7 mouse cellular contexts compared by ENCODE assay signal in genomic region chr15:80090741-80091120, GRCm38 (mm10). TPM values are rescaled to one million over a fixed set of nuclear protein-coding genes. Genes with fewer than 3 reads are reported as not detected.
DNase-seq lines count a peak whose midpoint lies in the region; ATAC-seq lines count a peak whose summit lies in the region.

No protein-coding gene starts in this region.

- H3K27me3 ChIP-seq in forebrain, embryonic 15.5 days: no peaks in the 10 kb centered on the region
- H3K27me3 ChIP-seq in liver, embryonic 16.5 days (ENCODE audit: control insufficient read depth, insufficient read depth, low read depth, low read length): peaks cover 13% of the 10 kb centered on the region

- H3K4me3 ChIP-seq in brown adipose tissue, adult 24 weeks (ENCODE audit: insufficient read depth, low read depth, low read length): peak overlapping the region; percentile 78
- peak overlapping the region; percentile 75 for H3K4me3 ChIP-seq in forebrain, embryonic 15.5 days
- peak overlapping the region; percentile 73 for H3K4me3 ChIP-seq in liver, embryonic 16.5 days (ENCODE audit: low read depth, low read length)

- H3K36me3 ChIP-seq in forebrain, embryonic 15.5 days: no peaks in the 10 kb centered on the region
- H3K36me3 ChIP-seq in liver, embryonic 16.5 days (ENCODE audit: control insufficient read depth, insufficient read depth): no peaks in the 10 kb centered on the region

- WGBS in forebrain, embryonic 15.5 days: under 1% methylated on average over 17 of the region's 17 CpGs
- under 1% methylated on average over 17 of the region's 17 CpGs for WGBS in liver, embryonic 16.5 days (ENCODE audit: insufficient replicate concordance)

- ATAC-seq in forebrain, embryonic 15.5 days (replicated peaks): peak; percentile 39; the same call in 1 of the 2 replicates
- no peak for ATAC-seq in liver, embryonic 16.5 days (ENCODE audit: low read depth)

- H3K27ac ChIP-seq in brown adipose tissue, adult 24 weeks (replicated peaks; ENCODE audit: low read depth, low read length): 0 out of 2 replicates have a peak overlapping the region, but pooled peaks have one; percentile 8
- no peak overlapping the region for H3K27ac ChIP-seq in forebrain, embryonic 15.5 days (replicated peaks)
- H3K27ac ChIP-seq in liver, embryonic 16.5 days (ENCODE audit: low read length): peak overlapping the region; percentile 40

- H3K4me1 ChIP-seq in brown adipose tissue, adult 24 weeks (ENCODE audit: control insufficient read depth, insufficient read depth, insufficient read length, low read length): no peaks in the 10 kb centered on the region
- H3K4me1 ChIP-seq in forebrain, embryonic 15.5 days: peaks cover 19% of the 10 kb centered on the region
- peaks cover 48% of the 10 kb centered on the region for H3K4me1 ChIP-seq in liver, embryonic 16.5 days (ENCODE audit: control insufficient read depth, low read depth, low read length)

- H3K9me3 ChIP-seq in forebrain, embryonic 15.5 days: no peaks in the 10 kb centered on the region
- 0 out of 2 replicates have a peak, but pooled peaks cover 4% of the 10 kb centered on the region for H3K9me3 ChIP-seq in liver, embryonic 16.5 days (replicated peaks; ENCODE audit: control insufficient read depth, low read length)

- H3K4me2 ChIP-seq in forebrain, embryonic 15.5 days (replicated peaks): peak overlapping the region; percentile 58
- H3K4me2 ChIP-seq in liver, embryonic 16.5 days (ENCODE audit: low read depth, low read length): peak overlapping the region; percentile 98

- peak; percentile 44 to 56 for DNase-seq in kidney, postnatal 4 days
- no peak for DNase-seq in kidney, adult 18-20 months
- peak; percentile 53 for DNase-seq in thymus, postnatal 4 days
- no peak for DNase-seq in frontal cortex, postnatal 36 days (ENCODE audit: low spot score in 2 of 2)

- H3K9ac ChIP-seq in forebrain, embryonic 15.5 days (replicated peaks): peak overlapping the region; percentile 81
- H3K9ac ChIP-seq in liver, embryonic 16.5 days (ENCODE audit: low read depth, low read length): peak overlapping the region; percentile 79

RNA-seq across cellular contexts. Expression of gene Syngr1, which starts 0.4 kb away (rescaled TPM):
- polyA plus RNA-seq in brown adipose tissue, adult 24 weeks (2012; ENCODE audit: insufficient read depth, insufficient read length, missing spikeins): 47.9 and 62.7 TPM in 2 replicates
- polyA plus RNA-seq in forebrain, embryonic 15.5 days (2015; fragmentation: Nextera tagmentation; extraction: Ambion mirVana): 40.1 and 44.5 TPM in 2 replicates
- 11.3 and 12.7 TPM in 2 replicates for polyA plus RNA-seq in liver, embryonic 16.5 days (2015; fragmentation: Nextera tagmentation; extraction: Ambion mirVana)

RNA-seq across cellular contexts. Expression of gene Rpl3, which starts 0.9 kb away (rescaled TPM):
- 424 and 522 TPM in 2 replicates for polyA plus RNA-seq in brown adipose tissue, adult 24 weeks (2012; ENCODE audit: insufficient read depth, insufficient read length, missing spikeins)
- 641 and 670 TPM in 2 replicates for polyA plus RNA-seq in forebrain, embryonic 15.5 days (2015; fragmentation: Nextera tagmentation; extraction: Ambion mirVana)
- 481 and 545 TPM in 2 replicates for polyA plus RNA-seq in liver, embryonic 16.5 days (2015; fragmentation: Nextera tagmentation; extraction: Ambion mirVana)

RNA-seq across cellular contexts. Expression of gene Tab1, which starts 42.2 kb away (rescaled TPM):
- 4.8 and 5.7 TPM in 2 replicates for polyA plus RNA-seq in brown adipose tissue, adult 24 weeks (2012; ENCODE audit: insufficient read depth, insufficient read length, missing spikeins)
- 41.1 and 45.0 TPM in 2 replicates for polyA plus RNA-seq in forebrain, embryonic 15.5 days (2015; fragmentation: Nextera tagmentation; extraction: Ambion mirVana)
- polyA plus RNA-seq in liver, embryonic 16.5 days (2015; fragmentation: Nextera tagmentation; extraction: Ambion mirVana): 11.3 and 12.2 TPM in 2 replicates

Comparison
In these comparisons a context has a peak if more than half of its experiments do, and no peak if none do; other contexts are left out.
1. DNase-seq: peak in kidney, postnatal 4 days (2 of 2) and thymus, postnatal 4 days (single experiment); none in kidney, adult 18-20 months (single experiment) and frontal cortex, postnatal 36 days (0 of 2).
2. Peak in every context shown above with its lines, with median percentiles within 50 percentile points of each other: H3K4me3 ChIP-seq.